Mouse (Mus musculus) kidney, postnatal 0 days (tissue): ENCODE measurements around the gene Pbx1. TPM values are rescaled to one million over a fixed set of nuclear protein-coding genes. Genes with fewer than 3 reads are reported as not detected.

Experiments
- ATAC-seq: fragments of 200-750 bp; cut with Nextera tagmentation; replicated peaks from 2 replicates; pipeline ENCODE4 v1.8.0; 2017; ENCODE audit warnings: low read depth, moderate number of reproducible peaks, moderate TSS enrichment, moderate library complexity; ENCODE audit not compliant: low FRiP score
- DNase-seq: peaks from one replicate; pipeline ENCODE4 v3.0.0-alpha.2; 2016; ENCODE audit warnings: low spot score
- H3K27ac ChIP-seq: fragments of 300-500 bp; sonication (generic); 2 replicates; pipeline ENCODE4 v1.5.1; 2014; ENCODE audit warnings: mild to moderate bottlenecking
- H3K27me3 ChIP-seq: fragments of 300-500 bp; sonication (generic); 2 replicates; pipeline ENCODE4 v1.6.1; 2014; ENCODE audit warnings: low read length, mixed read lengths; ENCODE audit not compliant: insufficient read depth
- H3K36me3 ChIP-seq: fragments of 300-500 bp; sonication (generic); 2 replicates; pipeline ENCODE4 v1.6.1; 2014; ENCODE audit warnings: low read length, mixed read lengths; ENCODE audit not compliant: insufficient read depth
- H3K4me1 ChIP-seq: fragments of 300-500 bp; sonication (generic); replicated peaks from 2 replicates; pipeline ENCODE4 v1.6.1; 2014; ENCODE audit warnings: antibody characterized with exemption, low read length, mixed read lengths; ENCODE audit not compliant: insufficient read depth
- H3K4me2 ChIP-seq: fragments of 300-500 bp; sonication (generic); 2 replicates; pipeline ENCODE4 v1.6.1; 2014; ENCODE audit warnings: mild to moderate bottlenecking, low read length, moderate library complexity, mixed read lengths
- H3K4me3 ChIP-seq: fragments of 300-500 bp; sonication (generic); replicated peaks from 2 replicates; pipeline ENCODE4 v1.5.1; 2014; ENCODE audit warnings: low read depth, low read length
- H3K9ac ChIP-seq: fragments of 300-500 bp; sonication (generic); 2 replicates; pipeline ENCODE4 v1.6.1; 2014; ENCODE audit warnings: low read depth, low read length
- H3K9me3 ChIP-seq: fragments of 300-500 bp; sonication (generic); replicated peaks from 2 replicates; pipeline ENCODE4 v1.6.1; 2016; ENCODE audit warnings: low read length, inconsistent platforms, mixed read lengths
- CTCF ChIP-seq: IDR thresholded peaks from 2 replicates; pipeline ENCODE4 v1.5.1; 2016; ENCODE audit warnings: antibody characterized with exemption, low read depth, mild to moderate bottlenecking, moderate library complexity
- WGBS: fragments of 180-500 bp; shearing (Covaris S2); extraction: QIAGEN DNeasy Blood & Tissue Kit; methylation state at CpG from one replicate; pipeline ENCODE4 v1.1.7; 2014; 5-methylcytosine and 5-hydroxymethylcytosine counted together
- polyA plus RNA-seq: library from polyadenylated mRNA; unstranded; fragments of >200 nt; fragmentation: Nextera tagmentation; extraction: Ambion mirVana; gene quantifications from 2 replicates; pipeline ENCODE4 v1.2.1, GENCODE M21; 2015

Gene Pbx1
- polyA plus RNA-seq, 1 experiment from 2014 or later: 55.7 TPM

GRCm38 (mm10) chr1:168091627-168092026 is 340.4 kb downstream of the Pbx1 start:
- no peak overlapping the region for H3K9ac ChIP-seq
- no peak for ATAC-seq
- H3K36me3 ChIP-seq: no peaks in the 10 kb centered on the region
- H3K4me2 ChIP-seq: no peak overlapping the region
- H3K27ac ChIP-seq: no peak overlapping the region
- no peaks in the 10 kb centered on the region for H3K9me3 ChIP-seq
- H3K27me3 ChIP-seq: no peaks in the 10 kb centered on the region
- TF ChIP-seq CTCF: no peak
- no peak overlapping the region for H3K4me3 ChIP-seq
- no peaks in the 10 kb centered on the region for H3K4me1 ChIP-seq
- 49% methylated on average over 4 of the region's 4 CpGs for WGBS
- no peak for DNase-seq

GRCm38 (mm10) chr1:168088680-168089079 is 343.4 kb downstream of the Pbx1 start:
- Histone ChIP-seq H3K4me1 (no peaks in the 10 kb centered on the region), H3K9ac (no peak overlapping the region), H3K27me3 (no peaks in the 10 kb centered on the region), H3K4me2 (no peak overlapping the region), H3K36me3 (no peaks in the 10 kb centered on the region), H3K4me3 (no peak overlapping the region), H3K9me3 (no peaks in the 10 kb centered on the region), H3K27ac (no peak overlapping the region)
- DNase-seq (peak; percentile 16), ATAC-seq (no peak)
- TF ChIP-seq CTCF: no peak
- 52% methylated on average over 7 of the region's 7 CpGs for WGBS

- no peak overlapping the region for H3K27ac ChIP-seq
- DNase-seq: no peak
- ATAC-seq: no peak
- no peaks in the 10 kb centered on the region for H3K4me1 ChIP-seq
- no peak overlapping the region for H3K4me2 ChIP-seq
- WGBS: 89% methylated on average over 6 of the region's 6 CpGs
- H3K9me3 ChIP-seq: no peaks in the 10 kb centered on the region
- no peaks in the 10 kb centered on the region for H3K36me3 ChIP-seq
- TF ChIP-seq CTCF: no peak
- no peaks in the 10 kb centered on the region for H3K27me3 ChIP-seq
- H3K4me3 ChIP-seq: no peak overlapping the region
- H3K9ac ChIP-seq: no peak overlapping the region
These were observed 352.7 kb downstream of the Pbx1 start for GRCm38 (mm10) chr1:168079394-168079767.

- no peak for TF ChIP-seq CTCF
- no peak overlapping the region for H3K9ac ChIP-seq
- no peak overlapping the region for H3K4me3 ChIP-seq
- no peaks in the 10 kb centered on the region for H3K27me3 ChIP-seq
- no peak overlapping the region for H3K27ac ChIP-seq
- no peaks in the 10 kb centered on the region for H3K4me1 ChIP-seq
- DNase-seq (no peak), ATAC-seq (no peak)
- H3K9me3 ChIP-seq: no peaks in the 10 kb centered on the region
- H3K36me3 ChIP-seq: no peaks in the 10 kb centered on the region
- 89% methylated on average over 10 of the region's 10 CpGs for WGBS
- no peak overlapping the region for H3K4me2 ChIP-seq
These were observed 353.2 kb downstream of the Pbx1 start for GRCm38 (mm10) chr1:168078746-168079393.

- Histone ChIP-seq H3K27ac (no peak overlapping the region), H3K36me3 (no peaks in the 10 kb centered on the region), H3K4me3 (no peak overlapping the region), H3K4me1 (no peaks in the 10 kb centered on the region), H3K27me3 (no peaks in the 10 kb centered on the region), H3K9ac (no peak overlapping the region), H3K9me3 (no peaks in the 10 kb centered on the region), H3K4me2 (peak overlapping the region; percentile 28; the same call in 1 of the 2 replicates)
- 40% methylated on average over 5 of the region's 5 CpGs for WGBS
- peak; percentile 29 for DNase-seq
- TF ChIP-seq CTCF: no peak
- no peak for ATAC-seq
These were observed 360.1 kb downstream of the Pbx1 start for GRCm38 (mm10) chr1:168071974-168072373.

GRCm38 (mm10) chr1:168070273-168070910 is 361.7 kb downstream of the Pbx1 start:
- H3K4me3 ChIP-seq: no peak overlapping the region
- no peaks in the 10 kb centered on the region for H3K27me3 ChIP-seq
- H3K4me2 ChIP-seq: no peak overlapping the region
- no peak for ATAC-seq
- no peak overlapping the region for H3K9ac ChIP-seq
- no peak for DNase-seq
- H3K27ac ChIP-seq: no peak overlapping the region
- H3K9me3 ChIP-seq: no peaks in the 10 kb centered on the region
- H3K4me1 ChIP-seq: no peaks in the 10 kb centered on the region
- WGBS: 85% methylated on average over 6 of the region's 6 CpGs
- H3K36me3 ChIP-seq: no peaks in the 10 kb centered on the region
- TF ChIP-seq CTCF: no peak
